Mouse (Mus musculus) intestine, postnatal 0 days (tissue): Measurements from ENCODE around the gene Supt3. TPM values are rescaled to one million over a fixed set of nuclear protein-coding genes. Genes with fewer than 3 reads are reported as not detected.

Source experiments
- ATAC-seq: fragments of 200-750 bp; cut with Nextera tagmentation; 2 replicates; pipeline ENCODE4 v1.8.0; 2017; ENCODE audit warnings: mild to moderate bottlenecking, moderate TSS enrichment, moderate library complexity
- H3K27ac ChIP-seq: fragments of 300-500 bp; sonication (generic); 2 replicates; pipeline ENCODE4 v1.5.1; 2014; ENCODE audit warnings: mild to moderate bottlenecking, low read depth, low read length, moderate library complexity
- H3K27me3 ChIP-seq: fragments of 300-500 bp; sonication (generic); replicated peaks from 2 replicates; pipeline ENCODE4 v1.6.1; 2014; ENCODE audit warnings: low read length, mixed read lengths; ENCODE audit not compliant: control insufficient read depth, insufficient read depth
- H3K36me3 ChIP-seq: fragments of 300-500 bp; sonication (generic); 2 replicates; pipeline ENCODE4 v1.6.1; 2014; ENCODE audit warnings: mild to moderate bottlenecking, moderate library complexity; ENCODE audit not compliant: control insufficient read depth, insufficient read depth
- H3K4me1 ChIP-seq: fragments of 300-500 bp; sonication (generic); replicated peaks from 2 replicates; pipeline ENCODE4 v1.6.1; 2014; ENCODE audit warnings: antibody characterized with exemption, low read length, mixed read lengths; ENCODE audit not compliant: control insufficient read depth, insufficient read depth
- H3K4me2 ChIP-seq: fragments of 300-500 bp; sonication (generic); replicated peaks from 2 replicates; pipeline ENCODE4 v1.6.1; 2014; ENCODE audit warnings: low read depth, mild to moderate bottlenecking, moderate library complexity
- H3K4me3 ChIP-seq: fragments of 300-500 bp; sonication (generic); 2 replicates; pipeline ENCODE4 v1.5.1; 2014; ENCODE audit warnings: low read depth, low read length
- H3K9ac ChIP-seq: fragments of 300-500 bp; sonication (generic); 2 replicates; pipeline ENCODE4 v1.6.1; 2014; ENCODE audit warnings: mild to moderate bottlenecking, low read depth, low read length
- H3K9me3 ChIP-seq: fragments of 300-500 bp; sonication (generic); 2 replicates; pipeline ENCODE4 v1.6.1; 2016; ENCODE audit warnings: mixed run types; ENCODE audit not compliant: control insufficient read depth
- CTCF ChIP-seq: sonication (generic); IDR thresholded peaks from 2 replicates; pipeline ENCODE4 v1.5.1; 2016; ENCODE audit warnings: low read depth, mild to moderate bottlenecking, control low read depth, antibody characterized with exemption, moderate library complexity
- WGBS: fragments of 180-500 bp; shearing (Covaris S2); extraction: QIAGEN DNeasy Blood & Tissue Kit; methylation state at CpG from one replicate; pipeline ENCODE4 v1.1.7; 2014; 5-methylcytosine and 5-hydroxymethylcytosine counted together
- polyA plus RNA-seq: library from polyadenylated mRNA; unstranded; fragments of >200 nt; fragmentation: Nextera tagmentation; extraction: Ambion mirVana; gene quantifications from 2 replicates; pipeline ENCODE4 v1.2.1, GENCODE M21; 2015

Supt3 gene
- polyA plus RNA-seq, 1 experiment from 2014 or later, result 4.9 TPM

DNA sequence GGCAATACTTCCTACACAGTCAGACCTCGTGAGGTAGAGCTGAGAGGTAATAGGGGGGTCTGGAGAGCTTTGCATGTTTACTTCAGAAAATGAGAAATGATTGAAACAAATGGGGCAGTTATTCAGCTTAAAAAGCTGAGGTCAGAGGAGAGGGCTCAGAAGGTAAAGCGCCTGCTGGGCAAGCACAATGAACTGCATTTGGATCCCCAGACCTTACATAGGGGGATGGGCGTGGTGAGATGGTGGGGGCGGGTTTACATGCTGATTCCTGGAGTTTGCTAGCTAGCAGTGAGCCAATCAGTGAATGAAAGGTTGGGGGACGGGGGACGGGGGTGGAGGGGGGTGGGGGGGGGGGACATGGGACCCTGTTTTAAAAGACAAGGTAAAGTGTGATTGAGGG is 376.8 kb downstream of the Supt3 start:
- Histone ChIP-seq H3K27me3 (no peaks in the 10 kb centered on the region), H3K4me2 (no peak overlapping the region)
- WGBS, result 35% methylated on average over 6 of the region's 6 CpGs

DNA sequence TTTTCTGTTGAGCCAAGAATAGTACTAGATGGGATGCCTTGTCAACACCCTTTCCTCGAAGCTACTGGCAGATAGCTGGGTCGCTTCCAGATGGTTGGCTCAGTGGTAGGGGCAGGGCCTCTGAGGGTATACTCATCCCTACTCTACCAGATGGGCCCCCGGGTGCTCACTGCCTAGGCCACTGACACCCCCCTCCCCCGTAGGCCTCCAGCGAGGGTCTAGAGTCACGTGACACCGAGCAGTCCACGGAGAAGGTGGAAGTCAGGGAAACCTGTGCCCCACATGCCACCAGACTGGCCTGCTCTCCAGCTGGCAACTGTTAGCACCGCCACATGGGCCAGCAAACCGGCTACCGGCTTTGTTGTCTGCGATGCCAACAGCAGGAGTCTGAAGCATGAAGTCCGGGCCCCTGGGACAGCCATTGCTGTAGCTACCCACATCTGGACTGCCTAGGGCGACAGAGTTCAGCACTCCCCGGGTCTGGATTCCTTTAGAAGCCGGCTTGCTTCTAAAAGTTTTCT is 381.3 kb downstream of the Supt3 start:
- Histone ChIP-seq H3K4me3 (no peak overlapping the region), H3K27me3 (no peaks in the 10 kb centered on the region), H3K4me1 (no peaks in the 10 kb centered on the region), H3K4me2 (no peak overlapping the region), H3K36me3 (no peaks in the 10 kb centered on the region), H3K9ac (no peak overlapping the region), H3K9me3 (no peaks in the 10 kb centered on the region), H3K27ac (no peak overlapping the region)
- WGBS, result 79% methylated on average over 16 of the region's 16 CpGs
- no peak for ATAC-seq
- TF ChIP-seq CTCF, result no peak

More for the DNA sequence above, 376.8 kb downstream of the Supt3 start:
- Histone ChIP-seq H3K4me3 (no peak overlapping the region), H3K9ac (no peak overlapping the region), H3K36me3 (no peaks in the 10 kb centered on the region), H3K4me1 (no peaks in the 10 kb centered on the region), H3K9me3 (no peaks in the 10 kb centered on the region), H3K27ac (no peak overlapping the region)
- no peak for TF ChIP-seq CTCF
- no peak for ATAC-seq

DNA sequence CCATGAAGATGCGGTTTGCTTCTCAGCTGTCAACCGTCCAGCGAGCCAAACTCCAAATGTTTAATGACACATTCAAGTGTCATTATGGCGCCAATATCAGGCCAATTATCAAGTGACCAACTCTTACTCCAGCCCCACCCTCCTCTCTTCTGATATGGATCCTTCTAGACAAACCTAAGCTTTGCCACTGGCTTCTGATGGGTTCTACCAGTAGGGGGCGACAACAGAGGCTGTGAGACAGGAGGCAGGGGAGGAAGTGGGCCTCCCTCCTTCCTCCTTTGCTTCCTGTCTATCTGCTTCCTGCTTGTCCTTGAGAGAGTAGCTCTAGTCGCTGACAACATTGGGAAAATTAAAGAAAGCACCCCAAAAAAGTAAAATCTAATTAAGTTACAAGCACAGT is 383.7 kb downstream of the Supt3 start:
- Histone ChIP-seq H3K9ac (no peak overlapping the region), H3K27ac (no peak overlapping the region), H3K9me3 (no peaks in the 10 kb centered on the region), H3K4me1 (no peaks in the 10 kb centered on the region), H3K4me2 (no peak overlapping the region), H3K27me3 (no peaks in the 10 kb centered on the region), H3K4me3 (no peak overlapping the region), H3K36me3 (no peaks in the 10 kb centered on the region)
- peak; percentile 38 for TF ChIP-seq CTCF
- 84% methylated on average over 6 of the region's 6 CpGs for WGBS
- ATAC-seq, result no peak

DNA sequence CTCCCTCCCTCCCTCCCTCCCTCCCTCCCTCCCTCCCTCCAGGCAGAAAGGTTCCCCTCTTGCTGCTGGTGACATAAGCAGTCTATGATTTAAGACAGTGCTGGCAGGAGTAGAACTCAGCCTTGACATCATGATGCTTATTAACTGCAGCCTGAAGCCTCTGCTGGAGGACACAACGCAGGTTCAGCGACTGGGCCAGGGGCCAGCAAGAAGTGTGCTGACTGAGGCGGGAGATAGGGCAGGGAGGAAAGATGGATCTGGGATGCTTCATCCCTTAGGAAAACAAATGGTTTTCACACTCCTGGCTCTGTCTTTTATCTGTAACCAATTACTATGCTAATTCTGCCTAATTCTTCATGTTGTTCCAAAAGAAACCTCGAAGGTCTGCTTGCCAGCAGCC is 388.8 kb downstream of the Supt3 start:
- no peak for ATAC-seq
- Histone ChIP-seq H3K9me3 (no peaks in the 10 kb centered on the region), H3K4me1 (no peaks in the 10 kb centered on the region), H3K4me3 (no peak overlapping the region), H3K4me2 (no peak overlapping the region), H3K9ac (no peak overlapping the region), H3K27ac (no peak overlapping the region), H3K27me3 (no peaks in the 10 kb centered on the region), H3K36me3 (no peaks in the 10 kb centered on the region)
- WGBS, result 34% methylated on average over 4 of the region's 4 CpGs
- TF ChIP-seq CTCF, result no peak

Other genes starting within 250 kb of the Supt3 start
- gene Runx2, start 37.6 kb downstream of the Supt3 start, polyA plus RNA-seq, result 1.0 and 1.1 TPM in 2 replicates